Comparison of ENCODE assay signal across 11 mouse cellular contexts in the genomic region with DNA sequence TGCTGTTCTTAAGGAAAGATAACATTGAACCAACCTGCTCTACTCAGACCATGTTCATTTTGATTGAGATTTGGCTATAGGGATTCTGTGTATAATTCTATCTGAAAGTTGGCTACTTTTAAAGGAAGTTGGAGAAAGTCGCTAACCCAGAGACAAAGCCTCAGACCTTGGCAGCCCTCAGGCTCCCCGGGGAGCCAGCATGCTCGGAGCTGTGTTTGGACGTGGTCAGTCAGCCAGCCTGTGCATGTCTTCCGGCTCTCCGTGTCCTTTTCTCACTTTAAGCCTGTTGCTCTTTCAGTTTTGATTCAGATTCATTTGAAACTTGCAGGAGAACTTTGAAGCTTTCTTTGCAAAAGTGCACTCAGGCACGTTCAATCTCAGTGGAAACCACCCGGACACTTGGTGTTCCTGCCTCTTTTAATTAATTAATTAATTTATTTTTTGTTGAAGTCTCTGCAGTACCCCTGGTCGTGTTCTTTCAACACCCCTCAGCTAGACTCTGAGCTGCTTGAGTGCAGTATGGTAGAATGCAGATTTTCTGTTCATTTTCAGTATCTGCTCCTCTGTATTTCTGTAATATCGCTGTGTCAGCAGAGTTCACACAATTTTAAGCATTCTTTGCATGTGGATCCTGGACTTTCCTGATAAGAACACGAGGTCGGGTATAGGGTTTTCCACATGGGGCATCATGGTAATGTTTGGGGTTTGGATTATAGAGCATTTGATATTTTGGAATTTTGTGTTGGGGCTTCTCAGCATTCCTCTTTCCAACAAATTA.
DNase-seq lines count a peak whose midpoint lies in the region.
"Had no signal": no experiment of that assay in that cellular context is flagged by ENCODE, and none has a peak within 500 bp of the region (broad histone marks: within the 10 kb centered on the region; RNA-seq: fewer than 3 reads in every experiment).

No protein-coding gene starts in this region.

- no peaks in the 10 kb centered on the region for H3K9me3 ChIP-seq in embryonic facial prominence, embryonic 10.5 days

- 69% methylated on average over 12 of the region's 12 CpGs for WGBS in embryonic facial prominence, embryonic 10.5 days

- H3K4me1 ChIP-seq in embryonic facial prominence, embryonic 10.5 days, result 0 out of 2 replicates have a peak, but pooled peaks cover 4% of the 10 kb centered on the region

- no peak overlapping the region for H3K4me3 ChIP-seq in embryonic facial prominence, embryonic 10.5 days

- H3K27me3 ChIP-seq in embryonic facial prominence, embryonic 10.5 days (replicated peaks; ENCODE audit: low read depth, poor library complexity, severe bottlenecking), result peaks cover 12% of the 10 kb centered on the region; the same call in 1 of the 2 replicates

- H3K27ac ChIP-seq in embryonic facial prominence, embryonic 10.5 days (replicated peaks), result no peak overlapping the region

- H3K36me3 ChIP-seq in embryonic facial prominence, embryonic 10.5 days (replicated peaks), result no peaks in the 10 kb centered on the region

- peak; percentile 74 for DNase-seq in adrenal gland, postnatal 10 days
- no peak for DNase-seq in adrenal gland, adult 8-10 months
- DNase-seq in lung, postnatal 14 days, result peak; percentile 13
- no peak for DNase-seq in lung, postnatal 25 days (ENCODE audit: low spot score)
- DNase-seq in heart, adult 8-10 months (ENCODE audit: low spot score), result peak; percentile 53
- peak; percentile 74 to 77 for DNase-seq in kidney, postnatal 4 days
- DNase-seq in right cerebral cortex, postnatal 14 days, result no peak
- no peak for DNase-seq in embryonic facial prominence, embryonic 10.5 days (ENCODE audit: low spot score)
- DNase-seq: cerebellum, adult 9-11 months; liver, postnatal 0 days; thymus, postnatal 25 days had no signal

Comparison
In these comparisons a context has a peak if more than half of its experiments do, and no peak if none do; other contexts are left out.
1. DNase-seq: peak in adrenal gland, postnatal 10 days (single experiment), lung, postnatal 14 days (single experiment), heart, adult 8-10 months (single experiment) and kidney, postnatal 4 days (2 of 2); none in adrenal gland, adult 8-10 months (single experiment), lung, postnatal 25 days (single experiment), right cerebral cortex, postnatal 14 days (single experiment) and embryonic facial prominence, embryonic 10.5 days (single experiment).